Mouse (Mus musculus) embryonic facial prominence, embryonic 14.5 days (tissue): Measurements from ENCODE around the gene Theg. TPM values are rescaled to one million over a fixed set of nuclear protein-coding genes. Genes with fewer than 3 reads are reported as not detected.

ENCODE experiments used
- ATAC-seq: fragments of 200-750 bp; cut with Nextera tagmentation; 2 replicates; pipeline ENCODE4 v1.8.0; 2017; ENCODE audit warnings: low read depth, moderate number of reproducible peaks, moderate TSS enrichment
- DNase-seq: peaks from one replicate; pipeline ENCODE4 v3.0.0-alpha.2; 2015; ENCODE audit warnings: low spot score
- H3K27ac ChIP-seq: fragments of 300-500 bp; sonication (generic); replicated peaks from 2 replicates; pipeline ENCODE4 v1.5.1; 2014; ENCODE audit warnings: low read depth, mild to moderate bottlenecking, low read length, moderate library complexity
- H3K27me3 ChIP-seq: fragments of 300-500 bp; sonication (generic); replicated peaks from 2 replicates; pipeline ENCODE4 v1.6.1; 2014; ENCODE audit warnings: low read length; ENCODE audit not compliant: control insufficient read depth, insufficient read depth
- H3K36me3 ChIP-seq: fragments of 300-500 bp; sonication (generic); 2 replicates; pipeline ENCODE4 v1.6.1; 2014; ENCODE audit warnings: low read length, mixed read lengths; ENCODE audit not compliant: control insufficient read depth, insufficient read depth
- H3K4me1 ChIP-seq: fragments of 300-500 bp; sonication (generic); 2 replicates; pipeline ENCODE4 v1.6.1; 2014; ENCODE audit warnings: antibody characterized with exemption, low read length; ENCODE audit not compliant: control insufficient read depth, insufficient read depth
- H3K4me2 ChIP-seq: fragments of 300-500 bp; sonication (generic); 2 replicates; pipeline ENCODE4 v1.6.1; 2014; ENCODE audit warnings: low read depth, mild to moderate bottlenecking, low read length, moderate library complexity, mixed read lengths
- H3K4me3 ChIP-seq: fragments of 300-500 bp; sonication (generic); 2 replicates; pipeline ENCODE4 v1.5.1; 2014; ENCODE audit warnings: low read depth, mild to moderate bottlenecking, low read length
- H3K9ac ChIP-seq: fragments of 300-500 bp; sonication (generic); 2 replicates; pipeline ENCODE4 v1.6.1; 2014; ENCODE audit warnings: low read depth, mild to moderate bottlenecking, low read length, moderate library complexity, mixed read lengths
- H3K9me3 ChIP-seq: fragments of 300-500 bp; sonication (generic); 2 replicates; pipeline ENCODE4 v1.6.1; 2016; ENCODE audit warnings: low read length; ENCODE audit not compliant: control insufficient read depth
- WGBS: fragments of 180-500 bp; shearing (Covaris S2); extraction: QIAGEN DNeasy Blood & Tissue Kit; methylation state at CpG from one replicate; pipeline ENCODE4 v1.1.7; 2014; 5-methylcytosine and 5-hydroxymethylcytosine counted together
- polyA plus RNA-seq: library from polyadenylated mRNA; unstranded; fragments of >200 nt; fragmentation: Nextera tagmentation; extraction: Ambion mirVana; gene quantifications from 2 replicates; pipeline ENCODE4 v1.2.1, GENCODE M21; 2014

The Theg gene
- polyA plus RNA-seq, 1 experiment from 2014 or later = not detected

DNA sequence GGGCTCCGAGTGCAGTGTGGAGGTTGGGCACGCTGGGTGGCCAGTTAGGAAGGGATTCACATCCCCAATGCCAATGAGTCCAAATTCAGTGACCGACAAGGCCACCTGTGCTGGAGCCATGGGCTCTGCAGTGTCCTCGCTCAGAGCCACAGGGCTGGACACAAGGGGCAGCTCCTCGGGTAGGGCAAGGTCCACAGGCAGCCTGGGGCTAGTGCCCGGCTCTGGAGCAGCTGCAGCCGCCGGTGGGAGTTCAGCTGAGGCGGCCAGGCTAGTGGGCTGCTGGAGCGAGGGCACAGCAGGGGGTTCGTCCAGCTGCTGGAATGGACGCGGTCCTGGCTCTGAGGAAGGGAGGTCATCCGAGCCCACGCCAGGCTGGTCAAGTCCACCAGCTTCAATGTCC is 45.6 kb downstream of the Theg start:
- 85% methylated on average over 10 of the region's 15 CpGs for WGBS
- Histone ChIP-seq H3K4me3 (no peak overlapping the region), H3K27me3 (no peaks in the 10 kb centered on the region), H3K27ac (no peak overlapping the region), H3K36me3 (peaks cover 80% of the 10 kb centered on the region), H3K4me2 (no peak overlapping the region), H3K9ac (no peak overlapping the region), H3K4me1 (no peaks in the 10 kb centered on the region), H3K9me3 (no peaks in the 10 kb centered on the region)
- ATAC-seq (no peak), DNase-seq (no peak)

- Histone ChIP-seq H3K4me2 (no peak overlapping the region), H3K9me3 (no peaks in the 10 kb centered on the region), H3K36me3 (peaks cover 76% of the 10 kb centered on the region), H3K27me3 (no peaks in the 10 kb centered on the region), H3K9ac (no peak overlapping the region), H3K4me1 (no peaks in the 10 kb centered on the region), H3K27ac (no peak overlapping the region), H3K4me3 (no peak overlapping the region)
- no peak for ATAC-seq
- DNase-seq = no peak
- WGBS = 93% methylated on average over 7 of the region's 11 CpGs
Observed at GRCm38 (mm10) chr10:79540746-79541145, 46.4 kb downstream of the Theg start.

- Histone ChIP-seq H3K9ac (no peak overlapping the region), H3K36me3 (peaks cover 68% of the 10 kb centered on the region), H3K4me3 (no peak overlapping the region), H3K27me3 (no peaks in the 10 kb centered on the region), H3K9me3 (no peaks in the 10 kb centered on the region), H3K27ac (no peak overlapping the region), H3K4me1 (no peaks in the 10 kb centered on the region), H3K4me2 (no peak overlapping the region)
- DNase-seq (no peak), ATAC-seq (no peak)
- 90% methylated on average over 16 of the region's 16 CpGs for WGBS
Observed at GRCm38 (mm10) chr10:79539701-79540495, 47.2 kb downstream of the Theg start.

GRCm38 (mm10) chr10:79538873-79539272 is 48.3 kb downstream of the Theg start:
- H3K36me3 ChIP-seq = peaks cover 58% of the 10 kb centered on the region
- DNase-seq = peak; percentile 25

GRCm38 (mm10) chr10:79538323-79538722 is 48.8 kb downstream of the Theg start:
- DNase-seq (no peak), ATAC-seq (no peak)
- Histone ChIP-seq H3K4me2 (no peak overlapping the region), H3K9me3 (no peaks in the 10 kb centered on the region), H3K4me3 (no peak overlapping the region), H3K9ac (no peak overlapping the region), H3K4me1 (no peaks in the 10 kb centered on the region), H3K36me3 (peaks cover 52% of the 10 kb centered on the region), H3K27ac (no peak overlapping the region), H3K27me3 (no peaks in the 10 kb centered on the region)
- 86% methylated on average over 3 of the region's 3 CpGs for WGBS

More at GRCm38 (mm10) chr10:79538873-79539272, 48.3 kb downstream of the Theg start:
- H3K4me1 ChIP-seq = no peaks in the 10 kb centered on the region
- no peak overlapping the region for H3K27ac ChIP-seq
- H3K4me2 ChIP-seq = no peak overlapping the region
- no peak overlapping the region for H3K4me3 ChIP-seq
- H3K9ac ChIP-seq = no peak overlapping the region
- WGBS = 53% methylated on average over 4 of the region's 4 CpGs
- ATAC-seq = no peak
- H3K27me3 ChIP-seq = no peaks in the 10 kb centered on the region
- H3K9me3 ChIP-seq = no peaks in the 10 kb centered on the region

- Histone ChIP-seq H3K36me3 (peaks cover 47% of the 10 kb centered on the region), H3K27ac (no peak overlapping the region), H3K4me1 (peaks cover 2% of the 10 kb centered on the region; the same call in 1 of the 2 replicates), H3K9me3 (no peaks in the 10 kb centered on the region), H3K4me3 (no peak overlapping the region), H3K9ac (no peak overlapping the region), H3K4me2 (no peak overlapping the region), H3K27me3 (no peaks in the 10 kb centered on the region)
- ATAC-seq = no peak
- WGBS = 82% methylated on average over 2 of the region's 2 CpGs
- no peak for DNase-seq
Observed at GRCm38 (mm10) chr10:79537781-79538180, 49.4 kb downstream of the Theg start.

- peaks cover 6% of the 10 kb centered on the region; the same call in 1 of the 2 replicates for H3K4me1 ChIP-seq
- no peaks in the 10 kb centered on the region for H3K9me3 ChIP-seq
- WGBS = 96% methylated on average over 7 of the region's 7 CpGs
- H3K27ac ChIP-seq = no peak overlapping the region
- H3K9ac ChIP-seq = no peak overlapping the region
- no peaks in the 10 kb centered on the region for H3K27me3 ChIP-seq
- DNase-seq (no peak), ATAC-seq (no peak)
- peaks cover 42% of the 10 kb centered on the region for H3K36me3 ChIP-seq
- no peak overlapping the region for H3K4me3 ChIP-seq
- H3K4me2 ChIP-seq = no peak overlapping the region
Observed at GRCm38 (mm10) chr10:79537271-79537670, 49.9 kb downstream of the Theg start.

DNA sequence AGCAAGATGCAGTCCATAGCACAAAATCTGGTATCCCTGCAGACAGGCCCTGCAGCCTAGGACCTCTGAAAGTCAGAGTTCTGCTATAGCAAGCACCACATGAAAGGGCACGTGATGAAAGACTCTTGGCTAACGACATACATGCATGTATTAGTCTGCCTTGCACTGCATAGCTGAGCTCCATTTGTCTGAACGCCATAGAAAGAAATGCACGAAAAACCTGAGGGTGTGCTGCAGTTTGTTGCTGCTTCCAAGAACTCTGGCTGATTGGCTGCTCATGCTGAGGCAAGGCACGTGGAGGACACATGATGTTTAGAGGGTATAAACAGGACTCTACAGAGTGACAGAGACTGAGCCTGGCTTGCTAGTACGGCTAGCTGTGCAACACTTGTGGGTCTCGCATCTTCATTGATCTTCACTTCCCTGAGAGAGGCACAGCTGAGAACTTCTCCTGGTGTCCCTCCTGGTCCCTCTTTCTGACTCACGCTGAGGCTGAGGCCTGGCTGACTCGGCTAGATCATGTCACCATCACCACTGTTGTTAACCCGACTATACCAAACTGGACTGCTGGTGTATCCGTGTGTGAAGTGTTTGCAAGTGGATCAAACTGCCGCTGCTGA is 50.6 kb downstream of the Theg start:
- WGBS = 75% methylated on average over 12 of the region's 12 CpGs

More for the DNA sequence above, 50.6 kb downstream of the Theg start:
- Histone ChIP-seq H3K4me1 (peaks cover 6% of the 10 kb centered on the region; the same call in 1 of the 2 replicates), H3K9ac (no peak overlapping the region), H3K9me3 (no peaks in the 10 kb centered on the region), H3K27ac (no peak overlapping the region), H3K27me3 (no peaks in the 10 kb centered on the region), H3K4me3 (no peak overlapping the region), H3K4me2 (no peak overlapping the region), H3K36me3 (peaks cover 35% of the 10 kb centered on the region)
- DNase-seq = no peak
- no peak for ATAC-seq
